Mouse (Mus musculus): ENCODE data around the gene Dpagt1. TPM values are rescaled to one million over a fixed set of nuclear protein-coding genes. Genes with fewer than 3 reads are reported as not detected.
A peak's percentile ranks its signal among the peaks of the same experiment; 100 is the strongest.
"Not testable (repeated sequence)": the region's sequence is repeated elsewhere in the genome, so short reads cannot be mapped to it uniquely, and the experiment has no call there.

The Dpagt1 gene
- polyA plus RNA-seq (2015; fragmentation: Nextera tagmentation; extraction: Ambion mirVana) = 37.3 and 41.2 TPM in 2 replicates

- Histone ChIP-seq H3K4me2 (peak within 1 kb of the TSS; percentile 66), H3K4me1 (replicated peaks) (peaks cover 22% of the 10 kb centered on the region), H3K9ac (peak within 1 kb of the TSS; percentile 86), H3K27me3 (no peaks in the 10 kb centered on the region), H3K27ac (replicated peaks) (peak within 1 kb of the TSS; percentile 91), H3K4me3 (peak within 1 kb of the TSS; percentile 79), H3K9me3 (no peaks in the 10 kb centered on the region), H3K36me3 (peaks cover 28% of the 10 kb centered on the region)
- no peak for ATAC-seq (ENCODE audit: low read depth)
- WGBS = 4% methylated on average over 12 of the region's 12 CpGs
Observed at GRCm38 (mm10) chr9:44325768-44326370, at the start of gene Dpagt1. TSS of gene Dpagt1 (plus strand) at chr9:44326019.

- Histone ChIP-seq H3K4me3 (no peak overlapping the region), H3K9me3 (no peaks in the 10 kb centered on the region), H3K4me2 (no peak overlapping the region), H3K9ac (no peak overlapping the region), H3K27ac (replicated peaks) (no peak overlapping the region), H3K27me3 (no peaks in the 10 kb centered on the region), H3K4me1 (replicated peaks) (peaks cover 18% of the 10 kb centered on the region), H3K36me3 (peaks cover 40% of the 10 kb centered on the region)
- WGBS = 63% methylated on average over 5 of the region's 5 CpGs
- no peak for ATAC-seq (ENCODE audit: low read depth)
Observed at GRCm38 (mm10) chr9:44283183-44283582, 42.6 kb upstream of the Dpagt1 start.

- H3K4me2 ChIP-seq = peak overlapping the region; percentile 94
- no peak for ATAC-seq (ENCODE audit: low read depth)
- H3K4me3 ChIP-seq = peak overlapping the region; percentile 90
- peak overlapping the region; percentile 93 for H3K9ac ChIP-seq
- H3K36me3 ChIP-seq = peaks cover 18% of the 10 kb centered on the region
- peaks cover 32% of the 10 kb centered on the region for H3K4me1 ChIP-seq (replicated peaks)
- H3K27me3 ChIP-seq = 0 out of 2 replicates have a peak, but pooled peaks cover 4% of the 10 kb centered on the region
- H3K9me3 ChIP-seq = no peaks in the 10 kb centered on the region
- 19% methylated on average over 6 of the region's 6 CpGs for WGBS
- no peak overlapping the region for H3K27ac ChIP-seq (replicated peaks)
Observed at GRCm38 (mm10) chr9:44286256-44286850, 39.5 kb upstream of the Dpagt1 start.

- no peaks in the 10 kb centered on the region for H3K9me3 ChIP-seq
- H3K9ac ChIP-seq = peak overlapping the region; percentile 93
- 0 out of 2 replicates have a peak, but pooled peaks cover 4% of the 10 kb centered on the region for H3K27me3 ChIP-seq
- H3K27ac ChIP-seq (replicated peaks) = peak overlapping the region; percentile 84
- peaks cover 18% of the 10 kb centered on the region for H3K36me3 ChIP-seq
- H3K4me2 ChIP-seq = peak overlapping the region; percentile 94
- peaks cover 32% of the 10 kb centered on the region for H3K4me1 ChIP-seq (replicated peaks)
- ATAC-seq (ENCODE audit: low read depth) = peak; percentile 5; the same call in 1 of the 2 replicates
- H3K4me3 ChIP-seq = peak overlapping the region; percentile 90
- 5% methylated on average over 11 of the region's 11 CpGs for WGBS
Observed at GRCm38 (mm10) chr9:44287003-44287400, 38.8 kb upstream of the Dpagt1 start.

- Histone ChIP-seq H3K4me1 (replicated peaks) (peaks cover 32% of the 10 kb centered on the region), H3K4me3 (peak overlapping the region; percentile 90), H3K36me3 (peaks cover 21% of the 10 kb centered on the region), H3K9me3 (no peaks in the 10 kb centered on the region), H3K27me3 (0 out of 2 replicates have a peak, but pooled peaks cover 4% of the 10 kb centered on the region), H3K4me2 (peak overlapping the region; percentile 94), H3K27ac (replicated peaks) (peak overlapping the region; percentile 84), H3K9ac (peak overlapping the region; percentile 93)
- ATAC-seq (ENCODE audit: low read depth) = peak; percentile 59
- under 1% methylated on average over 47 of the region's 47 CpGs for WGBS
Observed at GRCm38 (mm10) chr9:44287401-44288075, 38.3 kb upstream of the Dpagt1 start.

- peak within 1 kb of the TSS; percentile 90 for H3K4me3 ChIP-seq
- 0 out of 2 replicates have a peak, but pooled peaks cover 4% of the 10 kb centered on the region for H3K27me3 ChIP-seq
- peaks cover 29% of the 10 kb centered on the region for H3K36me3 ChIP-seq
- peak within 1 kb of the TSS; percentile 93 for H3K9ac ChIP-seq
- peak within 1 kb of the TSS; percentile 84 for H3K27ac ChIP-seq (replicated peaks)
- peaks cover 32% of the 10 kb centered on the region for H3K4me1 ChIP-seq (replicated peaks)
- ATAC-seq (ENCODE audit: low read depth) = peak; percentile 82
- WGBS = under 1% methylated on average over 38 of the region's 38 CpGs
- no peaks in the 10 kb centered on the region for H3K9me3 ChIP-seq
- H3K4me2 ChIP-seq = peak within 1 kb of the TSS; percentile 94
Observed at GRCm38 (mm10) chr9:44288076-44288958, 37.5 kb upstream of the Dpagt1 start, which contains the start of gene Abcg4. TSS of gene Abcg4 (minus strand) at chr9:44288615.

- 4% methylated on average over 11 of the region's 11 CpGs for WGBS
- Histone ChIP-seq H3K4me2 (peak overlapping the region; percentile 94), H3K27me3 (0 out of 2 replicates have a peak, but pooled peaks cover 4% of the 10 kb centered on the region), H3K9me3 (no peaks in the 10 kb centered on the region), H3K27ac (replicated peaks) (peak overlapping the region; percentile 84), H3K4me1 (replicated peaks) (peaks cover 32% of the 10 kb centered on the region), H3K9ac (peak overlapping the region; percentile 93), H3K4me3 (peak overlapping the region; percentile 90), H3K36me3 (peaks cover 35% of the 10 kb centered on the region)
- ATAC-seq (ENCODE audit: low read depth) = no peak
Observed at GRCm38 (mm10) chr9:44288959-44289291, 36.9 kb upstream of the Dpagt1 start.

- Histone ChIP-seq H3K27me3 (0 out of 2 replicates have a peak, but pooled peaks cover 4% of the 10 kb centered on the region), H3K4me3 (no peak overlapping the region), H3K4me1 (replicated peaks) (peaks cover 13% of the 10 kb centered on the region), H3K4me2 (no peak overlapping the region), H3K27ac (replicated peaks) (no peak overlapping the region), H3K9me3 (no peaks in the 10 kb centered on the region), H3K9ac (no peak overlapping the region), H3K36me3 (peaks cover 68% of the 10 kb centered on the region)
- 77% methylated on average over 3 of the region's 3 CpGs for WGBS
- ATAC-seq (ENCODE audit: low read depth) = no peak
Observed at GRCm38 (mm10) chr9:44292490-44292889, 33.3 kb upstream of the Dpagt1 start.

GRCm38 (mm10) chr9:44300001-44300400 is 25.8 kb upstream of the Dpagt1 start:
- H3K36me3 ChIP-seq = peaks cover 78% of the 10 kb centered on the region
- H3K4me3 ChIP-seq; H3K27me3 ChIP-seq; ATAC-seq (ENCODE audit: low read depth); H3K9ac ChIP-seq; H3K27ac ChIP-seq (replicated peaks); H3K4me2 ChIP-seq; H3K9me3 ChIP-seq: not testable (repeated sequence)
- peaks cover 15% of the 10 kb centered on the region for H3K4me1 ChIP-seq (replicated peaks)
- 97% methylated on average over 3 of the region's 3 CpGs for WGBS

- WGBS = under 1% methylated on average over 54 of the region's 54 CpGs
- H3K27me3 ChIP-seq = no peaks in the 10 kb centered on the region
- peaks cover 16% of the 10 kb centered on the region for H3K4me1 ChIP-seq (replicated peaks)
- no peaks in the 10 kb centered on the region for H3K9me3 ChIP-seq
- peaks cover 29% of the 10 kb centered on the region for H3K36me3 ChIP-seq
- ATAC-seq (ENCODE audit: low read depth) = peak; percentile 99
- peak within 1 kb of the TSS; percentile 84 for H3K27ac ChIP-seq (replicated peaks)
- peak within 1 kb of the TSS; percentile 79 for H3K4me2 ChIP-seq
- peak within 1 kb of the TSS; percentile 98 for H3K4me3 ChIP-seq
- peak within 1 kb of the TSS; percentile 94 for H3K9ac ChIP-seq
Observed at GRCm38 (mm10) chr9:44305466-44306079, 20.2 kb upstream of the Dpagt1 start, which contains the start of gene Hinfp. TSS of gene Hinfp (minus strand) at chr9:44305671.

GRCm38 (mm10) chr9:44306532-44306931 is 19.3 kb upstream of the Dpagt1 start:
- ATAC-seq (ENCODE audit: low read depth) = no peak
- WGBS = 88% methylated on average over 6 of the region's 6 CpGs
- Histone ChIP-seq H3K4me3 (no peak overlapping the region), H3K9me3 (no peaks in the 10 kb centered on the region), H3K9ac (no peak overlapping the region), H3K27me3 (no peaks in the 10 kb centered on the region), H3K27ac (replicated peaks) (no peak overlapping the region), H3K4me2 (no peak overlapping the region), H3K36me3 (peaks cover 29% of the 10 kb centered on the region), H3K4me1 (replicated peaks) (peaks cover 25% of the 10 kb centered on the region)

All from neural tube, embryonic 13.5 days (tissue).